Mouse (Mus musculus): ENCODE measurements at regions not wholly inside any gene's neighbourhood (a gene's known extent, or its start where the extent isn't known, plus 50 kb on each side); places are given as distances from the start of the nearest gene placed in this dataset.
A peak's percentile ranks its signal among the peaks of the same experiment; 100 is the strongest.

- DNase-seq (ENCODE audit: low spot score), result no peak
- Histone ChIP-seq H3K9ac (ENCODE audit: low read length) (no peak overlapping the region), H3K4me2 (ENCODE audit: low read length) (no peak overlapping the region), H3K27me3 (replicated peaks; ENCODE audit: control insufficient read depth, insufficient read depth, low read length) (no peaks in the 10 kb centered on the region), H3K9me3 (ENCODE audit: control insufficient read depth, low read length) (no peaks in the 10 kb centered on the region), H3K27ac (ENCODE audit: low read depth) (no peak overlapping the region), H3K4me3 (ENCODE audit: low read depth, low read length) (no peak overlapping the region), H3K4me1 (replicated peaks; ENCODE audit: control insufficient read depth, insufficient read depth, low read length) (peaks cover 24% of the 10 kb centered on the region), H3K36me3 (ENCODE audit: control insufficient read depth, insufficient read depth, low read length) (no peaks in the 10 kb centered on the region)
- 37% methylated on average over 14 of the region's 14 CpGs for WGBS
- no peak for ATAC-seq (replicated peaks; ENCODE audit: low FRiP score, low TSS enrichment, low read depth)
Measured at GRCm38 (mm10) chr13:78445891-78446725, 246.6 kb upstream of the Nr2f1 start.

- Histone ChIP-seq H3K9me3 (ENCODE audit: control insufficient read depth, low read length) (no peaks in the 10 kb centered on the region), H3K4me2 (ENCODE audit: low read length) (0 out of 2 replicates have a peak overlapping the region, but pooled peaks have one; percentile 12), H3K27me3 (replicated peaks; ENCODE audit: control insufficient read depth, insufficient read depth, low read length) (no peaks in the 10 kb centered on the region), H3K36me3 (ENCODE audit: control insufficient read depth, insufficient read depth, low read length) (no peaks in the 10 kb centered on the region), H3K9ac (ENCODE audit: low read length) (no peak overlapping the region), H3K27ac (ENCODE audit: low read depth) (no peak overlapping the region), H3K4me1 (replicated peaks; ENCODE audit: control insufficient read depth, insufficient read depth, low read length) (peaks cover 20% of the 10 kb centered on the region), H3K4me3 (ENCODE audit: low read depth, low read length) (no peak overlapping the region)
- no peak for ATAC-seq (replicated peaks; ENCODE audit: low FRiP score, low TSS enrichment, low read depth)
- 55% methylated on average over 8 of the region's 8 CpGs for WGBS
- no peak for DNase-seq (ENCODE audit: low spot score)
Measured at GRCm38 (mm10) chr13:78444691-78445349, 245.3 kb upstream of the Nr2f1 start.

- no peak for ATAC-seq (replicated peaks; ENCODE audit: low FRiP score, low TSS enrichment, low read depth)
- Histone ChIP-seq H3K36me3 (ENCODE audit: control insufficient read depth, insufficient read depth, low read length) (no peaks in the 10 kb centered on the region), H3K9me3 (ENCODE audit: control insufficient read depth, low read length) (no peaks in the 10 kb centered on the region), H3K27ac (ENCODE audit: low read depth) (no peak overlapping the region), H3K9ac (ENCODE audit: low read length) (no peak overlapping the region), H3K4me1 (replicated peaks; ENCODE audit: control insufficient read depth, insufficient read depth, low read length) (peaks cover 15% of the 10 kb centered on the region; the same call in 1 of the 2 replicates), H3K4me3 (ENCODE audit: low read depth, low read length) (no peak overlapping the region), H3K4me2 (ENCODE audit: low read length) (peak overlapping the region; percentile 44; the same call in 1 of the 2 replicates), H3K27me3 (replicated peaks; ENCODE audit: control insufficient read depth, insufficient read depth, low read length) (no peaks in the 10 kb centered on the region)
- DNase-seq (ENCODE audit: low spot score), result no peak
- WGBS, result 52% methylated on average over 4 of the region's 4 CpGs
Measured at GRCm38 (mm10) chr13:78428469-78428868, 228.9 kb upstream of the Nr2f1 start.

- no peak for DNase-seq (ENCODE audit: low spot score)
- peak overlapping the region; percentile 44 for H3K4me2 ChIP-seq (ENCODE audit: low read length)
- H3K9ac ChIP-seq (ENCODE audit: low read length), result no peak overlapping the region
- no peaks in the 10 kb centered on the region for H3K36me3 ChIP-seq (ENCODE audit: control insufficient read depth, insufficient read depth, low read length)
- no peak overlapping the region; the same call in 1 of the 2 replicates for H3K4me3 ChIP-seq (ENCODE audit: low read depth, low read length)
- no peaks in the 10 kb centered on the region for H3K9me3 ChIP-seq (ENCODE audit: control insufficient read depth, low read length)
- WGBS, result 5% methylated on average over 9 of the region's 9 CpGs
- H3K27ac ChIP-seq (ENCODE audit: low read depth), result no peak overlapping the region
- no peak for ATAC-seq (replicated peaks; ENCODE audit: low FRiP score, low TSS enrichment, low read depth)
- H3K27me3 ChIP-seq (replicated peaks; ENCODE audit: control insufficient read depth, insufficient read depth, low read length), result no peaks in the 10 kb centered on the region
- H3K4me1 ChIP-seq (replicated peaks; ENCODE audit: control insufficient read depth, insufficient read depth, low read length), result peaks cover 15% of the 10 kb centered on the region; the same call in 1 of the 2 replicates
Measured at GRCm38 (mm10) chr13:78428084-78428445, 228.5 kb upstream of the Nr2f1 start.

GRCm38 (mm10) chr13:78427141-78428083, 227.9 kb upstream of the Nr2f1 start:
- H3K4me1 ChIP-seq (replicated peaks; ENCODE audit: control insufficient read depth, insufficient read depth, low read length), result peaks cover 15% of the 10 kb centered on the region; the same call in 1 of the 2 replicates
- no peaks in the 10 kb centered on the region for H3K36me3 ChIP-seq (ENCODE audit: control insufficient read depth, insufficient read depth, low read length)
- H3K27ac ChIP-seq (ENCODE audit: low read depth), result peak overlapping the region; percentile 22; the same call in 1 of the 2 replicates
- DNase-seq (ENCODE audit: low spot score), result peak; percentile 59
- no peaks in the 10 kb centered on the region for H3K27me3 ChIP-seq (replicated peaks; ENCODE audit: control insufficient read depth, insufficient read depth, low read length)
- peak overlapping the region; percentile 44 for H3K4me2 ChIP-seq (ENCODE audit: low read length)
- ATAC-seq (replicated peaks; ENCODE audit: low FRiP score, low TSS enrichment, low read depth), result 0 out of 2 replicates have a peak, but pooled peaks have one; percentile 58
- 31% methylated on average over 24 of the region's 24 CpGs for WGBS
- no peaks in the 10 kb centered on the region for H3K9me3 ChIP-seq (ENCODE audit: control insufficient read depth, low read length)
- peak overlapping the region; percentile 16 for H3K4me3 ChIP-seq (ENCODE audit: low read depth, low read length)
- no peak overlapping the region for H3K9ac ChIP-seq (ENCODE audit: low read length)

- DNase-seq (ENCODE audit: low spot score) (no peak), ATAC-seq (replicated peaks; ENCODE audit: low FRiP score, low TSS enrichment, low read depth) (no peak)
- 39% methylated on average over 8 of the region's 8 CpGs for WGBS
- H3K27me3 ChIP-seq (replicated peaks; ENCODE audit: control insufficient read depth, insufficient read depth, low read length), result no peaks in the 10 kb centered on the region
- no peaks in the 10 kb centered on the region for H3K36me3 ChIP-seq (ENCODE audit: control insufficient read depth, insufficient read depth, low read length)
- H3K9ac ChIP-seq (ENCODE audit: low read length), result no peak overlapping the region
- H3K4me3 ChIP-seq (ENCODE audit: low read depth, low read length), result no peak overlapping the region
- no peak overlapping the region for H3K27ac ChIP-seq (ENCODE audit: low read depth)
- H3K4me2 ChIP-seq (ENCODE audit: low read length), result peak overlapping the region; percentile 44; the same call in 1 of the 2 replicates
- H3K9me3 ChIP-seq (ENCODE audit: control insufficient read depth, low read length), result no peaks in the 10 kb centered on the region
- H3K4me1 ChIP-seq (replicated peaks; ENCODE audit: control insufficient read depth, insufficient read depth, low read length), result peaks cover 15% of the 10 kb centered on the region; the same call in 1 of the 2 replicates
Measured at GRCm38 (mm10) chr13:78426306-78426921, 226.9 kb upstream of the Nr2f1 start.

GRCm38 (mm10) chr13:78405071-78405470, 205.5 kb upstream of the Nr2f1 start:
- Histone ChIP-seq H3K9ac (ENCODE audit: low read length) (no peak overlapping the region), H3K27ac (ENCODE audit: low read depth) (no peak overlapping the region), H3K4me1 (replicated peaks; ENCODE audit: control insufficient read depth, insufficient read depth, low read length) (no peaks in the 10 kb centered on the region), H3K36me3 (ENCODE audit: control insufficient read depth, insufficient read depth, low read length) (no peaks in the 10 kb centered on the region), H3K9me3 (ENCODE audit: control insufficient read depth, low read length) (no peaks in the 10 kb centered on the region), H3K4me3 (ENCODE audit: low read depth, low read length) (no peak overlapping the region), H3K27me3 (replicated peaks; ENCODE audit: control insufficient read depth, insufficient read depth, low read length) (no peaks in the 10 kb centered on the region), H3K4me2 (ENCODE audit: low read length) (no peak overlapping the region)
- DNase-seq (ENCODE audit: low spot score), result no peak
- ATAC-seq (replicated peaks; ENCODE audit: low FRiP score, low TSS enrichment, low read depth), result no peak
- 49% methylated on average over 3 of the region's 3 CpGs for WGBS

GRCm38 (mm10) chr13:78383761-78384160, 184.2 kb upstream of the Nr2f1 start:
- Histone ChIP-seq H3K27me3 (replicated peaks; ENCODE audit: control insufficient read depth, insufficient read depth, low read length) (no peaks in the 10 kb centered on the region), H3K9ac (ENCODE audit: low read length) (no peak overlapping the region), H3K4me2 (ENCODE audit: low read length) (no peak overlapping the region), H3K4me3 (ENCODE audit: low read depth, low read length) (no peak overlapping the region), H3K36me3 (ENCODE audit: control insufficient read depth, insufficient read depth, low read length) (no peaks in the 10 kb centered on the region), H3K4me1 (replicated peaks; ENCODE audit: control insufficient read depth, insufficient read depth, low read length) (no peaks in the 10 kb centered on the region), H3K27ac (ENCODE audit: low read depth) (no peak overlapping the region), H3K9me3 (ENCODE audit: control insufficient read depth, low read length) (no peaks in the 10 kb centered on the region)
- ATAC-seq (replicated peaks; ENCODE audit: low FRiP score, low TSS enrichment, low read depth) (no peak), DNase-seq (ENCODE audit: low spot score) (no peak)
- 68% methylated on average over 2 of the region's 2 CpGs for WGBS

Measured in intestine, embryonic 14.5 days (tissue).